Mouse (Mus musculus): Measurements from ENCODE around the gene Tcp11.

Gene Tcp11

DNA sequence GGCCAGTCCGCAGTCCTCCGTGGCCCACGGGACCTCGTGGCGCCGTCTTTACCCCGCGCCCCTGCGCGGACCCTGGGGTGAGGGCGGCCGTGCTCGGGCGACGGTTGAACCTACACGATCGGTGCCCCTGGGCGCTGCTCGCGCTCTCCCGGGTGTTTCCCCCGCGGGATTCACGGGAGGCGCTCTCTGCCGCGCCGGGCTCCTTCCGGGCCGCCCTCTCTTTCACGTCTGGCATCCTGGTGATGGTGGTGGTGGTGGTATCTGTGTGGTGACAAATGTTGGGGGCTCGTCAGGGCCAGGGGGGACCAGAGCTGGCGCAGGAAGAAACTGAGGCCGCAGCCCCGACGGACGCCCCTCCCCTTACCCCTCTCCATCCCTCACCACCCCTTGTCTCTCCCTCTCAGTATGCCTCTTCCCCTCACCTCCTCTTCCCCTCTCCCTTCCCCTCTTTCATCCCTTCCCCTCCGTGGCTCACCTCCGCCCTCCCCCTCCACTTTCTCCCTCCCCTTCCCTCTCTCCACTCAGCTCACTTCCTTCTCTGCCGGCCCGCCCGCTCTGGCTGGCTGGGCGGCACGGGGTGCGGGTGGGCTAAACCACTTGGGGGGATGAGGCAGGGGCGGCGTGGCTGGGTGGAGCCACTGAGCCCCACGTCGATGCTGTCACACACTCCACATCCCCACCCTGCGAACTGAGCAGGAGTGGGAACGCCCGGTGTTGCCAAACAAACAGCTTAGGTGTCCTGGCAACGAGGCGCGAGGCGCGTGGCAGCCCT is at the start of gene Tcp11:
TSS of gene Tcp11 (minus strand) at position 595 of the 772 bp plus-strand sequence.
- DNase-seq (ENCODE audit: low spot score), result no peak

DNA sequence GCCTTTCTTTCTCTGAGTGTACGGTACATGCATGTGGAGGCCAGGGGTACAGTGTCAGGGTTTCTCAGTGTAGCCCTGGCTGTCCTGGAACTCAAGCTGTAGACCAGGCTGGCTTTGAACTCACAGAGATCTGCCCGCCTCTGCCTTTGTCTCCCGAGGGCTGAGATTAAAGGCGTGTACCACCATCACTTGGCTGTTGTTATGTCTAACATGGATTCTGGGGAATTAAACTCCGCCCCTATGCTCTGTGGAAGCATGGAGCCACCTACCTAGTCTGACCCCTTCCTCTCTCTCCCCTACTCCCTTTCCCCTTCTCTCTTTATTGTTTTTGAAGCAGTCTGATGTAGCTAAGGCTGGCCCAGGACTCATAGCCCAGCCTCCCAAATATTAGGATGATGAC is 49.4 kb upstream of the Tcp11 start:
- no peak for DNase-seq (ENCODE audit: low spot score)

DNA sequence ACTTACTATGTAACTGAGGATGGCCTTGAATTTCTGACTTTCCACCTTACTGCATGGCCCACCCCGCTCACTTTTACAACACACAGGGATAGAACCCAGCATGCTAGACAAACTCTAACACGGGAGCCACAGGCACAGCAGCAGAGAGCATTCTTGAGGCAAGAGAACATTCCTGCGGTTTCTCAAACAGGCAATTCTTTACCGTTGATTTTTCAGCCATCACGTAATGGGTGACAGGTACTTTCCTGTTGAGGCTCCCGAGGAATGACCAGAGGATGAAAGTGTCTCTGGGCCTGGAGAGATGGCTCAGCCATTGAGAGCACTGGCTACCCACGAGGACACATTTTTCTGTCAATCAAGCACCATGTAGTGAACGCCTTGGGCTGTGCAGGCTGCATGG is 43.9 kb upstream of the Tcp11 start:
- DNase-seq (ENCODE audit: low spot score), result no peak

DNA sequence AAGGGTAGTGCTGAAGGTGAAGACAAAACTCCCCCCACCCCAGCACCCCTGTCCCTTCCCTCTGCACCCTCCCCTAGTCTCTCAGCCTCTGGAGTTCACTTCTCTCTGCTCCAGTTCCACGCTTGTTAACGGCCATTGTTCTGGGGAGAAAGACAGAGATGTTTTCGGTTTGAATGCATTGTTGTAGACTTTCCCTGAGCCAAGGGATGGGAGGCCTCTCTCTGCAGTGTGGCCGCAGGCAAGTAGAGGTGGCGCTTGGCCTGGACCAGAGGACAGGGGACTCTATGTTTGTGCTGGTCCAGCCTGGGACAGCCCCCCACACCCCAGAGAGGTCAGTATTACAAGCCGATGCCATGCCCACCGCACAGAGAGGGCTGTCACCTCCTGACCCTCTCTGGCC is 43.2 kb upstream of the Tcp11 start:
- no peak for DNase-seq (ENCODE audit: low spot score)

DNA sequence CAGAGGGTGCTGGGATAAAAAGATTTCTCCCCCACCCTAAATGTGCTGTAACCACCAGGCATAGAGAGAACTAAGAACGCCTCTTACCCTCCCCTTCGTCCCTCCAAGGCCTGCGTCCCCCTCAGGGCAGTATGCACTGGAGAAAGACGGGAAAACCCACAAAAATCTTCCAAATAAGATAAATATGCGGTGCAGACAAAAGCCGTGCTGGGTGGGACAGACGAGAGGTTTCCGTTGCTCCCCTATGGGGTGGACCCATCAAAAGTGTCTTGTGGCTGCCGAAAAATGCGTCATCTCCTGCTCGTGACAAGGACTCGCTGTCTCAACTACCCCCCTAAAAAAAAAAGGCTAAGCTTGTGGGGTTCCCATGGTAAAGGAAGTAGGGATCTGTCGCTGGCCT is 42.5 kb upstream of the Tcp11 start:
- DNase-seq (ENCODE audit: low spot score), result no peak

DNA sequence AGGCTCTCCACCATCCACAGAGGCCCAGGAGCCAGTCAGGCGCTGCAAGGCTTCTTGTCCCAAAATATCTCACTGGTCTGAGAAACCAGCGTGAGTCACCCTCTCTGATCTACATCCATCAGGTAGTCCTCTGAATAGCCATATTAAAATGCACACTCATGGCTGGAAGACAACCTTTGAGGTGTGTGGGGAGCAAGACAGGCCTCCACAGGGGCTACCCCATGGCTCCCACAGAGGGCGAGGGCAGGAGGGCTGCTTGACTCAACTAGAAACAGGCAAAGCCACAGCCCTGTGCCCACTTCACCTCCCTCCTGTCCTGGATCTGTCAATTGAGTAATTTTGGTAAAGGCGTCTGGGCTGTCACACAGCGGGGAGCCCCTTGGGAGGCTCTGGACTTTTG is 40.0 kb upstream of the Tcp11 start:
- no peak for DNase-seq (ENCODE audit: low spot score)

DNA sequence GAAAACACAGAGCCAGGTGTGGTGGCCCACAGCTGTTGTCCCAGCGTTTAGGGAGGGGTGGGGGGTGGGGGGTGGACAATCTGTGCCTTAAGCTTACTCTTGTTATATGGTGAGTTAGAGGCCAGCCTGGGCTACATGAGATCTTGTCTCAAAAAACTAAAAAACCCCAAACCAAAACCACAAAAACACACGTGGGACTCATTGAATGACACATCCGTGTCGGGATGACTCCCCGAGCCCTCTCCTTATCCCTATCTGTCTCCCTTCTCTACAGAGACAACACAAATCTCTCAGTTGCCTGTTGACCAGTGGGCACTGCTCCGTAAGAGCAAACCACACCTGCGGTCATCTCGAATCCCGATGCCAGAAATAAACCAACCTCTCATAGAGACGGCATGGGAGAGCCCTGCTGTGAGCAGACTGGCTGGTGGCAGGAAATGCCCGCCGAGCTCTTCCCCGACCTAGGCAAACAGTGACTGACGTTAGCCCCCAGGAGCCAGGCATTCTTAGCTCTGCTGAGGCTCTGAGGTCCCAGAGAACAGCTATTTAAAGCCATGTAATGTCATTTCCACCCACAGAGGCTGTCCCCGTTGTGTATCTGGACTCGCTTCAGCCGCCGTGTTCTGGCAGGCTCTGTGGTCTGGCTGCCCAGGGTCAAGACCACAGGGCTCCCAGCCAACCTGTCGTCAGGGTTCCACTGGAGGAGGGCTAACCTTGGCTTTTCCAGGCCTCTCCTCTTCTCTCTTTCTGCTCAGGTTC is 37.2 kb upstream of the Tcp11 start:
- peak; percentile 54 for DNase-seq (ENCODE audit: low spot score)

DNA sequence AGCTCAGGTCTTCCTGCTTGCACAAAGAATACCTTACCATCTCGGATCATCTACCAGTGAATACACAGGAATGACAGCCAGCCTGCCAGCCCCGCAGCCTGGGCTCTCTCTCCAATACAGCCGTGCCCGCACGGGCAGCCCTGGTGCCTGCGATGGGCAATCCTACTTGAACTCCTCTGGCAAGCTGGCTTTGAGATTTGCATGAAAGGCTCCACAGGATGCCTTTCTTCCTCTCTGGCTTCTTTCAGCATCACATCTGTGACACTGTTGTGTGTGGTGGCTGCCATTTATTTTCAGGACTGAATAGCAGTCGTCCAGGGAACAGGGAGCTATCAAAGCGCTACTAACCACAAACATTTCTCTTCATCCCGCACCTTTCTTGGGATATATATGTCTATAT is 35.9 kb upstream of the Tcp11 start:
- DNase-seq (ENCODE audit: low spot score), result no peak

DNA sequence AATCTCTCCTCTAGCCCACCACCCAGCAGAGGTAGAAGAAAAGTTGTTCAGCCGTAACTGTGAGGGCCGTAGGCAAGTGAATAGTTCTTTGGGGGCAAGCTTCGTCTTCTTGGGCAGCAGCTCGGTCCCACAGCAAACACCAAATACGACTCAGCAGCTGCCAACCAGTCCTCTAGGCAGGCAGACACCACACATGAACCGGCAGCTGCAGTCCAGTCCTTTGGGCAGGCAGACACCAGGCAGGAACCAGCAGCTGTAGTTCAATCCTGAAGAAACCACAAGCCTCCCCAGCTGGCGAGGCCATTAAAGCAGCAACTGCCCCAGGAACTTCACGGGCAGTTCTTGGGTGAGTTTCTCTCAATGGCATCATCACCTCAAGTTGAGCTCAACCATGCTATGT is 31.8 kb upstream of the Tcp11 start:
- DNase-seq (ENCODE audit: low spot score), result no peak

DNA sequence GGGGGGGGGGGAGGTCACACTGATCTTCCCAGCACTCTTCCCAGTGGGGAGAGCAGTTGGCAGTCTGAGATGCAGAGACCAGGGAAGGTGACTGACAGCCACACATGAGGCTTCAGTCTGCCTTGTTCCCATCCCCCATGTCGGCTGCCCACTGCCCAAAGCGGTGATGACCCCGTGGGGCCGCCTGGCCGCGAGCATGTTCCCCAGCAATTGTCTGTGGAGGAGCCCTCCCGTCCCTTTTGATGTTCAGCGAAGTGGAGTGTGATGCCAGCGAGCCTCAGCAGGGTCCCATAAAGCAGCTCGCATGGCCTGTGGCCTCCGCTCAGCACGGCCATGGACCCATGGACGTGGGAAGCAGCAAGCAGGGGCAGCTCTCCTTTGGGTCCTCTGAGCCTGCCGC is 26.8 kb upstream of the Tcp11 start:
- no peak for DNase-seq (ENCODE audit: low spot score)

DNA sequence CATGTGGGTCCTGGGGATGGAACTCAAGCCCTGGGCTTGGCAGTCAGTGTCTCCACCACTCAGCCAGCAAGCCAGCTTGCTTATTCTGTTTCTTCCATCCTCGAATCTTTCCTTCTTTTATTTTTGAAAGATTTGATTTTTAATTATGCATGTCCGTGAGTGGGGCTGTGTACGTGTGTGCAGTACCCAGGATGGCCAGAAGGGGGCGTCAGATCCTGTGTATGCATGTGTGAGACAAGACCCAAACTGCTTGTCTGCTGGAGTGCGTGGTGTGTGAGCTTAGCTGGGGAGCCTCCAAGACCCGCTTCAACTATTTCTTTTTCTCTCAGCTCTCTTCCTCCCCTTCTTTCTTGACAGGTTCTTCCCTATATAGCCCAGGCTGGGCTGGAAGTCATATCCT is 25.9 kb upstream of the Tcp11 start:
- DNase-seq (ENCODE audit: low spot score), result peak; percentile 71

DNA sequence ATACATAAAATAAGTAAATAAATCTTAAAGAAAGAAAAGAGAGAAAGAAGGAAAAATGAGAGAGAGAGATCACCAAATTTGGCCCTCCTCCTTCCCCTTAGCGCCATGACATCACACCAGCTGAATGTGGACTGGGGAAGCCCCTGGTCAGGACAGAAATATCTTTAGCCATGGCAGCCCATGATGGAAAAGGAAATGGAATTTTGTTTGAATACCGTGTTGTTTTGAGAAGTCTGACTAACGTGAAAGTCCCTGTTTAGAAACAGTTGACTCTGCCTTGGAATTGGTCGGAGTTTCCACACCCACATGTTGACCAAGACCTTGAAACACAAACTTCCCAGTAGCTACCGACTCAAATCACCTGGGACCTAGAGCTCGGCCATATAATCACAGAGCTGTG is 24.0 kb upstream of the Tcp11 start:
- no peak for DNase-seq (ENCODE audit: low spot score)

DNA sequence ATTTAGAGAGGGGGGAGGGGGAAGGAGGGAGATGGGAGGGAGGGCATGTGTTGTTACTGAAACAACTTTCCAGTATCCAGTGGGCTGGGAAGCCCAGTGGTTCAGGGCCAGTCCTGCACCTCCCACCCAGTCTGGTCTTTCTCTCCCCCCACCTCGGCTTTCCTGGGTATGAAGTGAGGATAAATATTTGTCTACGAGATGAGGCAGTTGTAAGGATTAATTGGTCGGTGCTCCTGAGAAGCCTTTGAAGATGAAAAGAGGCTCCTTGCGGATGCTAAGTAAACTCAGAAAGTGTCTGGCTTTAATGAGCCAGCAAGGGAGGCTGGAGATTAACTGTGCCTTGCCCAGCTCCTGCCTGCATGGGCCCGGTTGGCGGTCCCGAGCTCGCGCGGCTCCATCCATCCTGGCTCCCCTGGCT is 21.5 kb upstream of the Tcp11 start:
- DNase-seq (ENCODE audit: low spot score), result no peak

DNA sequence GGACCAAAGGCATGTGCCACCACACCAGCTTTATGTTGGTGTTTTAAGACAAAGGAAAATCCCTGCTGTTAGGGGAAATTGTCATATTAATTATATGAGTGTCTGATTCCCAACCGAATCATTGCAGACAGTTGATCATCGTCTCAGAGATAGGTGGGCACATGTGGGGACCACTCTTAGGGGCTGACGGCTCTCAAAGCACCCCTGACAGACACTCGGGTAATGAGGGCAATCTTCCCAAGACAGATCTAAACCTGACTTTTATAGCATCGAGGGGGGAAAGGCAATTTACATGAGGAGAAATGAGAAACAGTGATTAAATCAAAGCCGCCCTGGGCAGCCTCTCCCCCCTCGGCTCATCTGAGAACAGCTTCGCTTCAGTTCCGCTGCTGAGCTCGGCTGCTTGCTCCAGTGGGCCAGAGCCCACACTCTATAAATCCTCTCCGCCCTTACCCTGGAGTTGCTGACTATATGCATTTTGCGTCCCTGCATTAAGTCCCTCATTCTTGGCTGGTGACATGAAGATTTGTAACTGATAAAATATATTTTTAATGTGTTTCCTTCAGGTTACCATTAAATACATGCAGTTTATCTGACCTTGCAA is 20.9 kb upstream of the Tcp11 start:
- no peak for DNase-seq (ENCODE audit: low spot score)

DNA sequence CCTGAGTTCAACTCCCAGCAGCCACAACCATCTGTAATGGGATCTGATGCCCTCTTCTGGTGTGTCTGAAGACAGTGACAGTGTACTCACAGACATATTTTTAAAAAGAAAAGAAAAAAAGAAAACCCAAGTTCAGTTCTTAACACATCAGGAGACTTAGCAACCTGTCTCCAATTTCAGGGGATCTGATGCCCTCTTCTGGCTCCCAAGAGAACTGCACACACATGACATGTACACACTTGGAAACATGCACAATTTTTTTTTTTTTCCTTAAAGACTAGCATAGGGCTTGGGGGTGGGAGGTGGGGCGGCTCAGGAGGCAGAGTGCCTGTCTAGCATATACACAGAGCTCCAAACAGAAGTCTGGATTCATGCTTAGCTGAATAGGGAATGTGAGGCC is 20.2 kb upstream of the Tcp11 start:
- DNase-seq (ENCODE audit: low spot score), result no peak

DNA sequence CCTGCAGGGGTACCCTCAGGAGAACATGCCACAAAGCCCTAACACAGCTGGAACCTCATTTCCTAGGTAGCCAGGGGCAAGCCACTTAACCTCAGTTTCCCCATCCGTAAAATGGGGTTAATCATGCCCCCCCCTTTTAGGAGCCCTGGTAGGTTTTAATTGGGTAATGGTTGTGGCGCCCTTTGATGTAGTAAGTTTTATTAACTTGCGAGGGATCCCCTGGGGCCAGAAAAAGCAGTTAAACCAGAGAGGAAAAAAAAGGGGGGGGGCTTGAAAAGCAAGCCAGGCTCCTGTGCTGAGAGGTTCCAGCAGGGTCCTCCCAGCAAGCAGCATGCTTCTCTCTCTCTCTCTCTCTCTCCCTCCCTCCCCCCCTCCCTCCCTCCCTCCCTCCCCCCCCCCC is 18.6 kb upstream of the Tcp11 start:
- no peak for DNase-seq (ENCODE audit: low spot score)

DNA sequence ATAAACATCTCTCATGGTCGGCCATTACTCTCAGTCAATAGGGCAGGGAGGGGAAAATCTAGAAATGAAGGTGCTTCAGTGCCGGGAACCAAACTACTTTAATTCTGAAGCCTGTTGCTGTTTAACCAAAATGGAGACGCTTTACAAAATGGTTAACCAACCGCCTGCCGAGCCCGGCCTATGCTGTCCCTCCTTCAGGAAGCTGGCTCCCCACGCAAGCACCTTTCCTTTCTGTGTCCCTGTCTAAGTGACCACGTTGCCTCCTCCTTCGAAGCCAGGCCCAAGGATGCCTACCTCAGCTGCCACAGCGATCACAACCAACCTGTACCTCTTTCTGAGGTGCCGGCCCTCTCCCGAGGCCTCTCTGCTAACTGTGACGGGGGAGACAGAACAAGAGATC is 16.9 kb upstream of the Tcp11 start:
- no peak for DNase-seq (ENCODE audit: low spot score)

DNA sequence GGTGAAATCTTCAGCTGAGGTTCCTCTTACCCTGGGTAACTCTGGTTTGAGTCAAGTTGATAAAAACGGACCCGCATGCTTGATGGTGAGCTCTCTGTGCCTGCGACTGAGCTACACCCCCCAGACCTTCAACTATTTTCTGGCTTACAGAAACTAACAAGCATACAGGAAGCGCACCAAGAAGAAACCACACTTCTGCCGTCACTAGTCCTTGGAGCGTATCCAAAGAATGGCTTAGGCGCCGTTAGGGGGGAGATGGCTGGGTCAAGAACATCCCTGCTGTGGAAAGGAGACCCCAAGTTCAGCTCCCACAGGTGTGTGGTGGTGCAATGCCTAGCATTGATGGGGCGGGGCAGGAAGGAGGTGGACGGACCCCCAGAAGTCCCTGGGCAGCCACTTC is 16.0 kb upstream of the Tcp11 start:
- DNase-seq (ENCODE audit: low spot score), result no peak

DNA sequence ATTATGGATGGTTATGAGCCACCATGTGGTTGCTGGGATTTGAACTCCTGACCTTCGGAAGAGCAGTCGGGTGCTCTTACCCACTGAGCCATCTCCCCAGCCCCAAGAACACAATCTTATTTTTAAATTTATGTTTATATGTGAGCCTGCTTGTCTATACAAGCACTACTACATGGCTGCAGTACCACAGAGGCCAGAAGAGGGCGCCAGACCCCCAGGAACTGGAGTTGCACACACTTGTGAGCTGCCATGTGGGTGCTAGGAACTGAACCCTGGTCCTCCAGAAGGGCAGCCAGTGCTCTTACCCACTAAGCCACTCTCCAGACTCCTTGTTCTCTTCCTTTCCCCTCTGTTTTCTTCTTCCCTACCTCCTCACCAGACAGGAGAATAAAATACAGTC is 13.4 kb upstream of the Tcp11 start:
- no peak for DNase-seq (ENCODE audit: low spot score)

DNA sequence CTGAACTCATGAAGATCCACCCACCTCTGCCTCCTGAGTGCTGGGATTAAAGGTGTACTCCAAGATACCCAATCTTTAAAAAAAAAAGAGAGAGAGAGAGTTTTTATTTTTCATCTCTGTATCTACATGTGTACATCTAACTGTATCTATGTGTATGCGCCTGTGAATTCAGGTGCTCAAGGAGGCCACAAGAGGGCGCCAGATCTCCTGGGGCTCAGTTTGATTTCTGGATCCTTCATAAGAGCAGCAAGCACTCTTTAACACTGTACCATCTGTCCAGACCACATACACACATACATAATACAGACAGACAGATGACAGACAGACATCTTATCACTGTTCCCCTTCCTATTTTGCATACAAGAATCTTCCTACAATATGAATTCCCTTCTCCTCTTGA is 11.9 kb upstream of the Tcp11 start:
- no peak for DNase-seq (ENCODE audit: low spot score)

DNA sequence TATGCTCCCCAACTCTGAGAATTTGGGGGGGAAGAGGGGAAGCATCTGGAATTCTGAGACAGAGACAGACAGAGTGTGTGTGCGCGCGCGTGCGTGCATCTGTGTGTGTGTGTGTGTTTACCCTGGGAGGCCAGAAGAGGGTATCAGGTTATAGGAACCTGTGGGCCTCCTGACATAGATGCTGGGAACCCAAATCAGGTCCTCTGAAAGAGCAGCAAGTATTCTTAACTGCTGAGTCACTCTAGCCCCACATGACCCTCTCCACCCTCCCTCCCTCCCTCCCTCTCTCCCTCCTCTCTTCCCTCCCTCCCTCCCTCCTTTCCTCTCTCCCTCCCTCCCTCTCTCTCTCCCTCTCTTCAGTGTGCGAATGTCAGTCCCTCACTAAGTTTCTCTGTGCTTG is 8.3 kb upstream of the Tcp11 start:
- DNase-seq (ENCODE audit: low spot score), result no peak

DNA sequence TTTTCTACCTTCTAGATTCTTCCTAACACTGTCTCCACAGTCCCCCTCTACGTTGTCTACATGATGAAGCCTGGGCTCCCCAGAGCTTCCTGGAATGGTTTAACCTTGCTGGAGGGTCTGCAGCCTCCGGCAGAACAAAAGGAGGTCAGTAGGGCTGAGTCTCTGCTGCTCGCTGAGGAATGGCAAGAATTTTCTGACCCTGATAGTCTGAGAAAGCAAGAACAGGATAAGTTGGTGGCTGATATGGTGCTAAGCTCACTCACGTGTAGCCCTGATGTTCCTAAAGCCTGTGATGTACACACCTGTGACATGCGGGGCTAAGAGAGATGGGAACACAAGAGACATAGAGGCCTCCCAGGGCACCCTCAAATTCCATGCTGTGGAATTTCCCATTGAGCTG is 7.0 kb upstream of the Tcp11 start:
- no peak for DNase-seq (ENCODE audit: low spot score)

DNA sequence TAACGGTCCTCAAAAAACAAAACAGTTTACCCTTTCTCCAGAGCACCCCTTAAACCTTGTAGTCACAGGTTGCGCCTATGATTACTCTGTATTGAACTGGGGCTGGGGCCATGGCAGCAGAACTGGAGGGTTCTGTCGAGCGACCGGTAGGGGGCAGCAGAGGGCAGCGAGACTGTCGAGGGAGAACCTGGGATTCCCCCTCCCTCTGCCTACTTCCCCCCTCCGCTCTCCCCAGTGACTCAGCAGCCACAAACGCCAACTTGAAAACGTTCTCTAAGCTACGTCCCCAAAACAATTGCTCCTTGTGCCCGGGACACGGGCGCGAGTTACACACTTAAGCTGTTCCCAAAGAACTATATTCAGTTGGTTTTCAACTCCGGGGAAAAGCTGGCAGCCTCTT is 4.5 kb upstream of the Tcp11 start:
- DNase-seq (ENCODE audit: low spot score), result peak; percentile 97

Measured in testis, postnatal 10 days (tissue).